Mouse (Mus musculus) lung, embryonic 15.5 days (tissue): Measurements from ENCODE around the gene Fa2h. TPM values are rescaled to one million over a fixed set of nuclear protein-coding genes. Genes with fewer than 3 reads are reported as not detected.

Experiments used
- polyA plus RNA-seq: library from polyadenylated mRNA; unstranded; fragments of >200 nt; fragmentation: Nextera tagmentation; extraction: Ambion mirVana; gene quantifications from 2 replicates; pipeline ENCODE4 v1.2.1, GENCODE M21; 2015

The Fa2h gene
- polyA plus RNA-seq, 1 experiment from 2014 or later = 0.17 TPM

Other genes starting within 250 kb of the Fa2h start
- 65.1 and 72.5 TPM in 2 replicates for gene Glg1, start 134.6 kb downstream of the Fa2h start, polyA plus RNA-seq
- 62.8 and 68.1 TPM in 2 replicates for gene Rfwd3, start 93.6 kb downstream of the Fa2h start, polyA plus RNA-seq
- gene Mlkl, start 55.6 kb downstream of the Fa2h start, polyA plus RNA-seq = 4.3 and 5.2 TPM in 2 replicates
- 5.3 and 6.0 TPM in 2 replicates for gene Wdr59, start 128.3 kb upstream of the Fa2h start, polyA plus RNA-seq
- 31.5 and 35.2 TPM in 2 replicates for gene Znrf1, start 142.3 kb upstream of the Fa2h start, polyA plus RNA-seq
- 0.54 and 0.63 TPM in 2 replicates for gene Ldhd, start 236.6 kb upstream of the Fa2h start, polyA plus RNA-seq
- 18.9 and 20.0 TPM in 2 replicates for gene Zfp1, start 249.6 kb upstream of the Fa2h start, polyA plus RNA-seq